Mouse (Mus musculus) urinary bladder, postnatal 36 days (tissue): ENCODE measurements around the gene Gnpda2.
A peak's percentile ranks its signal among the peaks of the same experiment; 100 is the strongest.

Experiments
- DNase-seq, 2 experiments: peaks; one replicate each; pipeline ENCODE4 v3.0.0; 2022; ENCODE audit warnings: low spot score in 2 of 2, mixed read lengths in 1 of 2

Gene Gnpda2

GRCm38 (mm10) chr5:69591640-69592461, at the start of gene Gnpda2:
Gene Gnpda2, minus strand, starts transcription at chr5:69592340.
- peak; percentile 74 to 85 for DNase-seq

DNA sequence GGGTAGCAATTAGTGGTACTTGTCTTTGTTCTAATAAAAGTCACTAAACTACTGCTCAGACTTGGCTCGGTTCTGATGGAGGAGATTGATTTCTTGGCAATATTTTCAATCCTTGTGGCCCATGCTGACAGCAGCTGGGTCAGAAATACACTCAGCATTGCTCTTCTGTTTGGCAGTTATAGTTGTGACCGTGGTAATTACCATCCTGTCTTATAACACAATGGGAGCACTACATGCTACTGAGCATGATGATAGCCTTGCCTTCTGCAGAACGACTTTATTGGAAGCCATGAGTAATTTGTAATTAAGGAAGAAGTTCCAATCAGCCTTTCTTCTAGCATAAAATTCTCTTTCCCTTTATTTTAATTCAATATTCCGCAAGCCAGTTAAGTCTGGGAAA, 42.6 kb upstream of the Gnpda2 start:
- DNase-seq = no peak

- no peak for DNase-seq
Measured at GRCm38 (mm10) chr5:69620899-69621298, 28.8 kb upstream of the Gnpda2 start.

GRCm38 (mm10) chr5:69613209-69613796, 21.2 kb upstream of the Gnpda2 start:
- no peak for DNase-seq

DNA sequence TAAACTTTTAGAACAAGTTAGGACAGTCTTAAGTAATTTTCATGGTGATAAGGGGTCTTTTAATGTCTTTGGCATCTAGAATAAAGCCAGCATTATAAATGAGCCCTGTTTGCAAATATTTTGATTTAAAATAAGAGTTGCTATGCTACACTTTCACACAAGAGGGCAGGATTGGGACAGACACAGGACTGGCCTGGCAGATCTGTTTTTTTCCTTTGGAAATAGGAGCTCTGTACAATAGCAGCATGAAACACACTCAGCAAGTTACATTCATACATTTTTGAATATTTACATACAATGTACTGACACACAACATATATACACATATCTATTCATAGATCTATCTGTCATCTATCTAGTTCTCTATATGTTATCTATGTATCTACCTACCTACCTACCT, 8.9 kb upstream of the Gnpda2 start:
- DNase-seq = no peak

- no peak for DNase-seq
Measured at GRCm38 (mm10) chr5:69557404-69557935, 34.7 kb downstream of the Gnpda2 start.

DNA sequence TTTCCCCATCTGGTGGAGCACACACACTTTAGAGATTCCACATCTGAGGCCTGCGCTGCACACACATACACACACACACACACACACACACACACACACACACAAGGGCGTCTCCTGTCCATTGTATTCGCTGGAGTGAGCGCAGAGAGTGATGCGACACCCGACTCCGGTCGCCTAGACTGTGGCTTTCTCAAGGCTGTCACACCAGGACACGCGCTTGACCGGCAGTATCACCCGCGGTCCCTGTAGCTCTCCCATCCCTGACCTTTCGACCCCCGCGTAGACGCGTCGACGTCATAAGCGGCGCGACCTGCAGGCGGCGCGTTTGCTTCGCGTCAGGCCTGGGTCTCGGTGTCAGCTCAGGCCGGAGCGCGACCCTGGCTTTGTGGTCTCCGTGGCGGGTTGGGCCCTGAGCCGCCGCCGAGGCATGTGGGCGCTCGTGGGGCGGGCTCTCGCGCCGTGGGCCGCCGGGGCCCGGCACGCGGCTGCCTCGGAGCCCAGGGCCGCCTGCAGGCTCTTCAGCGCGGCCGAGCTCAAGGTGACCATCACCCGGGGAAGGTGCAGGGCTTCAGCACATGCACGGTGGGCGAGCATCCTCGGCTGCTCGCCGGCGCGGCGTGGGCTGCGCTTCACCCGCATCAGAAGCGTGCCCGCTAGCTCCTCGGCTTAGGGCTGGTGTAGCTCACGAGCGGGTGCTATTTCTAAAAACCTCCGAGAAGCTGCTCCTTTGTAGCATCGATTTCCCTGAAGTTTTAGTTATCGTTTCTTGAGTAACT, 35.3 kb downstream of the Gnpda2 start, which contains the start of gene Guf1:
Gene Guf1 (plus strand): TSS at position 296 of the 776 bp plus-strand sequence.
- peak; percentile 90 to 93 for DNase-seq

DNA sequence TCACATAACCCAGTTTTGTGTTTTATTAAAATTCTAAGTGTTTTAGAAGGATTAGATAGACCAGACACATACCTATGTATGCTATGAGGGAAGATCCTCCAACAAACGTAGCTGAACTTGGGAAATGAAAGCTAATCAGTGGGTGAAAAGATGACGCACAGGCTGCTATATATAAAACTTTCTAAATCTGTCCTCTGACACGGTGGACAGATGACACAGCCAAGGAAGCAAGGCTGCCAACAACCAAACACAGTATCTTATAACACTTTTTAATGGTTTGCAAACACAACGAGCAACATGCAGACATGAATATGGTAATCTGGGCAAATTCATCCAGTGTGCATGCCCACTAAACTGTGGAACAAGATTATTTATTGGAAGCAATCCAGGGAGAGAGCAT, 49.7 kb downstream of the Gnpda2 start, which contains the start of gene Yipf7:
Gene Yipf7 (minus strand): TSS at position 160 of the 400 bp plus-strand sequence.
- no peak for DNase-seq

DNA sequence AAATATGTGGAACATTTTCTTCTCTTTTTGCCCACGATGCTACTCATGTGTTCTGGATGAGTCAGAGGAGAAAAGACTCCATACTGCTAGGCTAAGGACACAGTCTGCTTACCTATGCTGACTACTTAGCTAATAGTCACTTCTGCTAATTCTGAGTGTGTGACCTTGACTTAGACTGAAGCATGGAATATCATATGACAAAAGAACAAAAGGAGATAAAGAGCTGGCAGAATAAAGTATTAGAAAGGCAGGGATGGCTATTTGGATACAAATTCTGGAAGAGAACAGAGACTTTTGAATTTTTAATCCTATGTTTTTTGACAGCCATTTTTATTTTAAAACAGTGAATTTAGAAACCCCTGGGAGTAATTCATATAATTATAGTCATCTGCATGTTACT, 50.5 kb downstream of the Gnpda2 start:
- DNase-seq = no peak

DNA sequence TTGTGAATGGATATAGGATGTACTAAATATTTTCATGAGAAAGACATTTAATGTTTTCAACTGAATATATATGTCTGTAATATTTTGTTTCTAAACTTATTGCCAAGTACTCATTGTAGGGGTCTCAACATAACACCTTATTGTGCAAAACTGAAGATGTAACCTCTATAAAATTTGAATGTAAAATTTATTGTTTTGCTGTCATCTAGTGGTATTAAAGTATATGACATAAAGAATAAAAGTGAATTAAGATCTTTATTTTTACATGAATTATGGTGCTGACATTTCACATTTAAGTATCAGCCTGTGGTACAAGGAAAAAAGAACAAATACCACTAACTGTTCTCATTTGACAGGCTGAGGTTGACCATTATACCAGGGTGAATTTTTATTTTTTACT, 68.2 kb downstream of the Gnpda2 start:
- no peak for DNase-seq
